Mouse (Mus musculus) limb, embryonic 15.5 days (tissue): ENCODE measurements around the gene Scfd2. TPM values are rescaled to one million over a fixed set of nuclear protein-coding genes. Genes with fewer than 3 reads are reported as not detected.

Experiments
- ATAC-seq: fragments of 200-750 bp; cut with Nextera tagmentation; 2 replicates; pipeline ENCODE4 v1.8.0; 2017; ENCODE audit warnings: low read depth, moderate TSS enrichment; ENCODE audit not compliant: insufficient number of reproducible peaks, low FRiP score, low TSS enrichment
- H3K27ac ChIP-seq: fragments of 300-500 bp; sonication (generic); 2 replicates; pipeline ENCODE4 v1.5.1; 2015; ENCODE audit warnings: moderate library complexity, mild to moderate bottlenecking, inconsistent platforms
- H3K27me3 ChIP-seq: fragments of 300-500 bp; sonication (generic); 2 replicates; pipeline ENCODE4 v1.6.1; 2015; ENCODE audit warnings: inconsistent platforms
- H3K36me3 ChIP-seq: fragments of 300-500 bp; sonication (generic); 2 replicates; pipeline ENCODE4 v1.6.1; 2015; ENCODE audit warnings: inconsistent platforms
- H3K4me1 ChIP-seq: fragments of 300-500 bp; sonication (generic); 2 replicates; pipeline ENCODE4 v1.6.1; 2015; ENCODE audit warnings: inconsistent platforms
- H3K4me2 ChIP-seq: fragments of 300-500 bp; sonication (generic); 2 replicates; pipeline ENCODE4 v1.6.1; 2015; ENCODE audit warnings: mild to moderate bottlenecking, inconsistent platforms
- H3K4me3 ChIP-seq: fragments of 300-500 bp; sonication (generic); 2 replicates; pipeline ENCODE4 v1.5.1; 2015; ENCODE audit warnings: mild to moderate bottlenecking, inconsistent platforms
- H3K9ac ChIP-seq: fragments of 300-500 bp; sonication (generic); 2 replicates; pipeline ENCODE4 v1.6.1; 2015; ENCODE audit warnings: inconsistent platforms
- H3K9me3 ChIP-seq: fragments of 300-500 bp; sonication (generic); 2 replicates; pipeline ENCODE4 v1.6.1; 2016; ENCODE audit warnings: inconsistent platforms
- WGBS: fragments of 180-500 bp; shearing (Covaris S2); methylation state at CpG from one replicate; pipeline ENCODE4 v1.1.7; 2015; 5-methylcytosine and 5-hydroxymethylcytosine counted together
- polyA plus RNA-seq: library from polyadenylated mRNA; unstranded; fragments of >200 nt; fragmentation: Nextera tagmentation; extraction: Ambion mirVana; gene quantifications from 2 replicates; pipeline ENCODE4 v1.2.1, GENCODE M21; 2015

The Scfd2 gene
- polyA plus RNA-seq, 1 experiment from 2014 or later: 21.2 TPM

- no peak overlapping the region for H3K9ac ChIP-seq
- H3K27ac ChIP-seq: peak overlapping the region; percentile 81
- WGBS: 30% methylated on average over 10 of the region's 10 CpGs
- peaks cover 20% of the 10 kb centered on the region for H3K36me3 ChIP-seq
- peak; percentile 86 for ATAC-seq
- no peak overlapping the region for H3K4me3 ChIP-seq
- H3K27me3 ChIP-seq: no peaks in the 10 kb centered on the region
- H3K4me2 ChIP-seq: peak overlapping the region; percentile 14; the same call in 1 of the 2 replicates
- peaks cover 72% of the 10 kb centered on the region for H3K4me1 ChIP-seq
- H3K9me3 ChIP-seq: no peaks in the 10 kb centered on the region
These were observed 329.8 kb downstream of the Scfd2 start for GRCm38 (mm10) chr5:74201570-74202357.

- Histone ChIP-seq H3K9ac (no peak overlapping the region), H3K27ac (peak overlapping the region; percentile 81), H3K4me1 (peaks cover 68% of the 10 kb centered on the region), H3K36me3 (peaks cover 20% of the 10 kb centered on the region), H3K4me2 (no peak overlapping the region), H3K4me3 (no peak overlapping the region), H3K9me3 (no peaks in the 10 kb centered on the region), H3K27me3 (no peaks in the 10 kb centered on the region)
- ATAC-seq: no peak
- 70% methylated on average over 8 of the region's 8 CpGs for WGBS
These were observed 331.1 kb downstream of the Scfd2 start for GRCm38 (mm10) chr5:74200481-74200880.

- WGBS: 63% methylated on average over 13 of the region's 13 CpGs
- H3K27ac ChIP-seq: peak overlapping the region; percentile 44
- H3K27me3 ChIP-seq: no peaks in the 10 kb centered on the region
- no peak for ATAC-seq
- peaks cover 68% of the 10 kb centered on the region for H3K4me1 ChIP-seq
- no peak overlapping the region for H3K9ac ChIP-seq
- H3K4me3 ChIP-seq: no peak overlapping the region
- no peaks in the 10 kb centered on the region for H3K9me3 ChIP-seq
- peaks cover 20% of the 10 kb centered on the region for H3K36me3 ChIP-seq
- 0 out of 2 replicates have a peak overlapping the region, but pooled peaks have one; percentile 98 for H3K4me2 ChIP-seq
These were observed 331.8 kb downstream of the Scfd2 start for GRCm38 (mm10) chr5:74199793-74200192.

GRCm38 (mm10) chr5:74198446-74198845 lies 333.1 kb downstream of the Scfd2 start:
- H3K4me1 ChIP-seq: peaks cover 78% of the 10 kb centered on the region
- no peaks in the 10 kb centered on the region for H3K27me3 ChIP-seq
- 49% methylated on average over 11 of the region's 11 CpGs for WGBS
- H3K4me2 ChIP-seq: peak overlapping the region; percentile 98
- peaks cover 20% of the 10 kb centered on the region for H3K36me3 ChIP-seq
- peak overlapping the region; percentile 93 for H3K4me3 ChIP-seq
- ATAC-seq: no peak
- no peaks in the 10 kb centered on the region for H3K9me3 ChIP-seq
- H3K9ac ChIP-seq: no peak overlapping the region
- H3K27ac ChIP-seq: peak overlapping the region; percentile 93

- peak overlapping the region; percentile 98 for H3K4me2 ChIP-seq
- peaks cover 20% of the 10 kb centered on the region for H3K36me3 ChIP-seq
- no peak for ATAC-seq
- 39% methylated on average over 22 of the region's 22 CpGs for WGBS
- H3K27ac ChIP-seq: peak overlapping the region; percentile 93
- no peaks in the 10 kb centered on the region for H3K9me3 ChIP-seq
- no peaks in the 10 kb centered on the region for H3K27me3 ChIP-seq
- peaks cover 78% of the 10 kb centered on the region for H3K4me1 ChIP-seq
- peak overlapping the region; percentile 18 for H3K9ac ChIP-seq
- H3K4me3 ChIP-seq: peak overlapping the region; percentile 93
These were observed 333.8 kb downstream of the Scfd2 start for GRCm38 (mm10) chr5:74197541-74198330.

- Histone ChIP-seq H3K4me1 (peaks cover 65% of the 10 kb centered on the region), H3K27ac (peak overlapping the region; percentile 93), H3K4me2 (peak overlapping the region; percentile 98), H3K27me3 (no peaks in the 10 kb centered on the region), H3K9me3 (no peaks in the 10 kb centered on the region), H3K4me3 (peak overlapping the region; percentile 93), H3K9ac (peak overlapping the region; percentile 98), H3K36me3 (peaks cover 20% of the 10 kb centered on the region)
- ATAC-seq: no peak
- WGBS: 4% methylated on average over 4 of the region's 4 CpGs
These were observed 335.3 kb downstream of the Scfd2 start for GRCm38 (mm10) chr5:74196307-74196618.

- Histone ChIP-seq H3K9me3 (no peaks in the 10 kb centered on the region), H3K27me3 (no peaks in the 10 kb centered on the region), H3K4me3 (peak overlapping the region; percentile 93), H3K4me1 (peaks cover 66% of the 10 kb centered on the region), H3K36me3 (peaks cover 20% of the 10 kb centered on the region), H3K27ac (peak overlapping the region; percentile 93), H3K4me2 (peak overlapping the region; percentile 98), H3K9ac (peak overlapping the region; percentile 98)
- WGBS: 3% methylated on average over 27 of the region's 27 CpGs
- no peak for ATAC-seq
These were observed 335.8 kb downstream of the Scfd2 start for GRCm38 (mm10) chr5:74195614-74196306.

GRCm38 (mm10) chr5:74194841-74195613 lies 336.5 kb downstream of the Scfd2 start, which contains the start of gene Rasl11b:
Rasl11b (plus strand) TSS chr5:74195286.
- Histone ChIP-seq H3K9ac (peak within 1 kb of the TSS; percentile 98), H3K27ac (peak within 1 kb of the TSS; percentile 93), H3K27me3 (no peaks in the 10 kb centered on the region), H3K36me3 (peaks cover 20% of the 10 kb centered on the region), H3K4me1 (peaks cover 67% of the 10 kb centered on the region), H3K4me2 (peak within 1 kb of the TSS; percentile 98), H3K9me3 (no peaks in the 10 kb centered on the region), H3K4me3 (peak within 1 kb of the TSS; percentile 93)
- under 1% methylated on average over 79 of the region's 82 CpGs for WGBS
- ATAC-seq: peak; percentile 83

- WGBS: 12% methylated on average over 16 of the region's 16 CpGs
- Histone ChIP-seq H3K36me3 (peaks cover 12% of the 10 kb centered on the region; the same call in 1 of the 2 replicates), H3K9ac (peak overlapping the region; percentile 74), H3K4me2 (peak overlapping the region; percentile 98), H3K27ac (peak overlapping the region; percentile 85), H3K4me1 (peaks cover 67% of the 10 kb centered on the region), H3K9me3 (no peaks in the 10 kb centered on the region), H3K4me3 (peak overlapping the region; percentile 93), H3K27me3 (no peaks in the 10 kb centered on the region)
- ATAC-seq: peak; percentile 12; the same call in 1 of the 2 replicates
These were observed 337.3 kb downstream of the Scfd2 start for GRCm38 (mm10) chr5:74194027-74194840.

GRCm38 (mm10) chr5:74193626-74194025 lies 337.9 kb downstream of the Scfd2 start:
- Histone ChIP-seq H3K4me2 (peak overlapping the region; percentile 98; the same call in 1 of the 2 replicates), H3K27me3 (no peaks in the 10 kb centered on the region), H3K9ac (no peak overlapping the region), H3K4me3 (no peak overlapping the region), H3K4me1 (peaks cover 63% of the 10 kb centered on the region), H3K9me3 (no peaks in the 10 kb centered on the region), H3K27ac (no peak overlapping the region), H3K36me3 (peaks cover 11% of the 10 kb centered on the region; the same call in 1 of the 2 replicates)
- ATAC-seq: no peak
- WGBS: 17% methylated on average over 7 of the region's 7 CpGs
